Mouse (Mus musculus) regulatory T cell (primary cell): ENCODE measurements around the gene Rmi1.
"Not testable (repeated sequence)": the region's sequence is repeated elsewhere in the genome, so short reads cannot be mapped to it uniquely, and the experiment has no call there.

Experiments used
- in situ Hi-C: fragments of 300-600 bp; cut with MboI, MseI; formaldehyde crosslinking; loops from one replicate; pipeline ENCODE4 v1.15.1; 2025; ENCODE audit warnings: high pct_unique_total_duplicates

Gene Rmi1

GRCm38 (mm10) chr13:58402003-58402743 is at the start of gene Rmi1:
Gene Rmi1, plus strand, starts transcription at chr13:58402248.
- in situ Hi-C loops = no loop called here

GRCm38 (mm10) chr13:58352996-58353395 is 49.1 kb upstream of the Rmi1 start:
- in situ Hi-C loops = no loop called here

GRCm38 (mm10) chr13:58358629-58359303 is 43.3 kb upstream of the Rmi1 start, which contains the start of gene Kif27:
Gene Kif27, minus strand, starts transcription at chr13:58359122.
- in situ Hi-C loops = loop anchor here (5.0 kb wide), 1 partner anchor 66 kb away; no protein-coding TSS in a partner anchor

- in situ Hi-C loops = loop anchor here (5.0 kb wide), 1 partner anchor 67 kb away; no protein-coding TSS in a partner anchor
Observed at GRCm38 (mm10) chr13:58359304-58359653, 42.8 kb upstream of the Rmi1 start.

GRCm38 (mm10) chr13:58364353-58365175 is 37.5 kb upstream of the Rmi1 start:
- in situ Hi-C loops = no loop called here

GRCm38 (mm10) chr13:58365179-58365578 is 36.9 kb upstream of the Rmi1 start:
- in situ Hi-C loops = not testable (repeated sequence)

GRCm38 (mm10) chr13:58366373-58366772 is 35.7 kb upstream of the Rmi1 start:
- in situ Hi-C loops = no loop called here

GRCm38 (mm10) chr13:58367641-58368040 is 34.4 kb upstream of the Rmi1 start:
- in situ Hi-C loops = no loop called here

- in situ Hi-C loops = no loop called here
Observed at GRCm38 (mm10) chr13:58368835-58369234, 33.2 kb upstream of the Rmi1 start.

GRCm38 (mm10) chr13:58372278-58373152 is 29.5 kb upstream of the Rmi1 start:
- in situ Hi-C loops = no loop called here

GRCm38 (mm10) chr13:58373153-58373470 is 28.9 kb upstream of the Rmi1 start:
- in situ Hi-C loops = no loop called here

GRCm38 (mm10) chr13:58384371-58384770 is 17.7 kb upstream of the Rmi1 start:
- in situ Hi-C loops = loop anchor here (25.0 kb wide), 1 partner anchor 222 kb away; the partner anchor contains the start of gene Idnk

GRCm38 (mm10) chr13:58384779-58385546 is 17.1 kb upstream of the Rmi1 start, which contains the start of gene 2210016F16Rik:
Gene 2210016F16Rik, minus strand, starts transcription at chr13:58385225.
- in situ Hi-C loops = loop anchor here (25.0 kb wide), 1 partner anchor 223 kb away; the partner anchor contains the start of gene Idnk

- in situ Hi-C loops = loop anchor here (25.0 kb wide), 1 partner anchor 223 kb away; the partner anchor contains the start of gene Idnk
Observed at GRCm38 (mm10) chr13:58385547-58385920, 16.5 kb upstream of the Rmi1 start.

GRCm38 (mm10) chr13:58387948-58388347 is 14.1 kb upstream of the Rmi1 start:
- in situ Hi-C loops = loop anchor here (25.0 kb wide), 1 partner anchor 226 kb away; the partner anchor contains the start of gene Idnk

- in situ Hi-C loops = loop anchor here (25.0 kb wide), 1 partner anchor 226 kb away; the partner anchor contains the start of gene Idnk
Observed at GRCm38 (mm10) chr13:58388379-58388778, 13.7 kb upstream of the Rmi1 start.

- in situ Hi-C loops = loop anchor here (25.0 kb wide), 1 partner anchor 227 kb away; the partner anchor contains the start of gene Idnk
Observed at GRCm38 (mm10) chr13:58389324-58389951, 12.6 kb upstream of the Rmi1 start.

GRCm38 (mm10) chr13:58394392-58394791 is 7.7 kb upstream of the Rmi1 start:
- in situ Hi-C loops = loop anchor here (25.0 kb wide), 1 partner anchor 232 kb away; the partner anchor contains the start of gene Idnk

- in situ Hi-C loops = loop anchor here (25.0 kb wide), 1 partner anchor 235 kb away; the partner anchor contains the start of gene Idnk
Observed at GRCm38 (mm10) chr13:58397651-58398050, 4.4 kb upstream of the Rmi1 start.
